Mouse (Mus musculus) erythroblast, embryonic 14.5 days (primary cell): ENCODE results near the gene Ahctf1.

Experiments used
- GATA1 ChIP-seq: IDR thresholded peaks from 2 replicates; pipeline ENCODE4 v1.6.1; 2012; ENCODE audit warnings: low read length, inconsistent platforms, mixed read lengths
- TAL1 ChIP-seq: IDR thresholded peaks from 3 replicates; pipeline ENCODE4 v1.6.1; 2012; ENCODE audit warnings: low read length, inconsistent platforms, mixed read lengths

- TF ChIP-seq GATA1 (no peak), TAL1 (no peak)
These were observed 51.2 kb downstream of the Ahctf1 start for GRCm38 (mm10) chr1:179752276-179752675.
